In the genomic region with DNA sequence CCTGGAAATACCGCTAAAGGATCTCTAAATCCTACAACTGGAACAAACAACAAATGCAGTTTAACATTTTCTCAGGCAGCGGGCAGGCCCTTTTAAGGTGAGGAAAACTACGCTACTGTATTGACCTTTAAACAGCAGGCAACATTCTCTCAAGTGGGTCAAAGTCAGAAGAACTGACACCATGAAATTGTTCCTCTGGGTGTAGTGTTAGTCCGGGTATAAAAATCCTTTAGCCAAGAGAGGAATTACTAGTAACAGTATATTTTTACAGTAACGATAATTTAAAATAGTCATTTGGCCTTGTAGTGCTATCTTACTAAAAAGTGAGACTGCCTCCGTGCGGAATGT, we compare ENCODE assay signal across 8 mouse cellular contexts. TPM values are rescaled to one million over a fixed set of nuclear protein-coding genes. Genes with fewer than 3 reads are reported as not detected.
DNase-seq lines count a peak whose midpoint lies in the region; ATAC-seq lines count a peak whose summit lies in the region.

No protein-coding gene starts in this region.

- H3K4me2 ChIP-seq in heart, embryonic 14.5 days (ENCODE audit: low read length): peak overlapping the region; percentile 61
- H3K4me2 ChIP-seq in embryonic facial prominence, embryonic 11.5 days (ENCODE audit: low read depth, low read length): peak overlapping the region; percentile 19; the same call in 1 of the 2 replicates
- H3K4me2 ChIP-seq in intestine, embryonic 15.5 days (replicated peaks): peak overlapping the region; percentile 46
- peak overlapping the region; percentile 55 for H3K4me2 ChIP-seq in midbrain, embryonic 16.5 days (ENCODE audit: low read length)

- peak overlapping the region; percentile 15 to 63; a peak in 3 of 4 replicates for H3K4me3 ChIP-seq in heart, embryonic 14.5 days (ENCODE audit: control insufficient read depth in 1 of 2, insufficient read depth in 1 of 2, low read depth in 1 of 2, low read length in 2 of 2)
- H3K4me3 ChIP-seq in embryonic facial prominence, embryonic 11.5 days (ENCODE audit: low read depth, low read length): peak overlapping the region; percentile 95; the same call in 1 of the 2 replicates
- H3K4me3 ChIP-seq in intestine, embryonic 15.5 days (replicated peaks): peak overlapping the region; percentile 74; the same call in 1 of the 2 replicates
- peak overlapping the region; percentile 80 for H3K4me3 ChIP-seq in midbrain, embryonic 16.5 days (ENCODE audit: low read depth, low read length)

- H3K27ac ChIP-seq in heart, embryonic 14.5 days (replicated peaks in 1 of 2; ENCODE audit: control insufficient read depth in 1 of 2, insufficient read depth in 1 of 2, low read depth in 2 of 2, low read length in 2 of 2): peak overlapping the region; percentile 92 to 96
- no peak overlapping the region; the same call in 1 of the 2 replicates for H3K27ac ChIP-seq in embryonic facial prominence, embryonic 11.5 days (replicated peaks; ENCODE audit: low read depth, low read length)
- peak overlapping the region; percentile 49 for H3K27ac ChIP-seq in intestine, embryonic 15.5 days
- H3K27ac ChIP-seq in midbrain, embryonic 16.5 days (ENCODE audit: low read length): peak overlapping the region; percentile 76

- H3K9me3 ChIP-seq in heart, embryonic 14.5 days (ENCODE audit: control insufficient read depth, low read length): no peaks in the 10 kb centered on the region
- H3K9me3 ChIP-seq in embryonic facial prominence, embryonic 11.5 days (replicated peaks; ENCODE audit: control insufficient read depth, low read length): no peaks in the 10 kb centered on the region
- H3K9me3 ChIP-seq in intestine, embryonic 15.5 days: no peaks in the 10 kb centered on the region
- no peaks in the 10 kb centered on the region for H3K9me3 ChIP-seq in midbrain, embryonic 16.5 days (replicated peaks; ENCODE audit: control insufficient read depth, low read length, poor library complexity, severe bottlenecking)

- DNase-seq in heart, postnatal 10 days: no peak
- DNase-seq in embryonic facial prominence, embryonic 11.5 days (ENCODE audit: low spot score): no peak
- DNase-seq in urinary bladder, postnatal 14 days (ENCODE audit: low spot score): no peak
- no peak for DNase-seq in urinary bladder, postnatal 25 days (ENCODE audit: low spot score)
- no peak for DNase-seq in urinary bladder, postnatal 4 days (ENCODE audit: low spot score in 2 of 2)

- peaks cover 0 to 16% of the 10 kb centered on the region in 2 experiments; a peak in 2 of 4 replicates for H3K4me1 ChIP-seq in heart, embryonic 14.5 days (ENCODE audit: control insufficient read depth in 2 of 2, insufficient read depth in 2 of 2, low read length in 2 of 2)
- no peaks in the 10 kb centered on the region for H3K4me1 ChIP-seq in embryonic facial prominence, embryonic 11.5 days (ENCODE audit: control insufficient read depth, insufficient read depth, low read length)
- H3K4me1 ChIP-seq in intestine, embryonic 15.5 days (replicated peaks): no peaks in the 10 kb centered on the region
- H3K4me1 ChIP-seq in midbrain, embryonic 16.5 days (ENCODE audit: control insufficient read depth, insufficient read depth, low read length): peaks cover 21% of the 10 kb centered on the region

- peak overlapping the region; percentile 64 for H3K9ac ChIP-seq in heart, embryonic 14.5 days (ENCODE audit: low read length)
- H3K9ac ChIP-seq in embryonic facial prominence, embryonic 11.5 days (replicated peaks; ENCODE audit: low read length): no peak overlapping the region; the same call in 1 of the 2 replicates
- H3K9ac ChIP-seq in intestine, embryonic 15.5 days: no peak overlapping the region
- no peak overlapping the region; the same call in 1 of the 2 replicates for H3K9ac ChIP-seq in midbrain, embryonic 16.5 days (ENCODE audit: low read depth, low read length)

- 5% methylated on average over 7 of the region's 7 CpGs for WGBS in heart, embryonic 14.5 days
- 7% methylated on average over 7 of the region's 7 CpGs for WGBS in embryonic facial prominence, embryonic 11.5 days
- 6% methylated on average over 7 of the region's 7 CpGs for WGBS in intestine, embryonic 15.5 days
- WGBS in midbrain, embryonic 16.5 days: 9% methylated on average over 7 of the region's 7 CpGs

- H3K36me3 ChIP-seq in heart, embryonic 14.5 days (ENCODE audit: control insufficient read depth, insufficient read depth, low read length): peaks cover 26% of the 10 kb centered on the region
- H3K36me3 ChIP-seq in embryonic facial prominence, embryonic 11.5 days (replicated peaks; ENCODE audit: control insufficient read depth, insufficient read depth, low read depth, low read length): peaks cover 4% of the 10 kb centered on the region
- H3K36me3 ChIP-seq in intestine, embryonic 15.5 days: peaks cover 8% of the 10 kb centered on the region; the same call in 1 of the 2 replicates
- H3K36me3 ChIP-seq in midbrain, embryonic 16.5 days (ENCODE audit: control insufficient read depth, insufficient read depth, low read length): peaks cover 12% of the 10 kb centered on the region

- intact Hi-C loops in heart, postnatal 10 days (cut with DNase I): loop anchor here (2.0 kb wide), 2 partner anchors 25 to 47 kb away; a partner anchor contains a TSS

- no peak; the same call in 1 of the 2 replicates for ATAC-seq in heart, embryonic 14.5 days (ENCODE audit: insufficient number of reproducible peaks, insufficient read depth, low FRiP score, low read depth)
- peak; percentile 11; the same call in 1 of the 2 replicates for ATAC-seq in embryonic facial prominence, embryonic 11.5 days (replicated peaks; ENCODE audit: insufficient number of reproducible peaks, low FRiP score, low TSS enrichment, low read depth)
- ATAC-seq in intestine, embryonic 15.5 days: peak; percentile 64
- ATAC-seq in midbrain, embryonic 16.5 days: peak; percentile 37

- no peaks in the 10 kb centered on the region for H3K27me3 ChIP-seq in heart, embryonic 14.5 days (ENCODE audit: control insufficient read depth, insufficient read depth, low read length)
- H3K27me3 ChIP-seq in embryonic facial prominence, embryonic 11.5 days (ENCODE audit: control insufficient read depth, insufficient read depth, low read length): no peaks in the 10 kb centered on the region
- no peaks in the 10 kb centered on the region for H3K27me3 ChIP-seq in intestine, embryonic 15.5 days (replicated peaks)
- no peaks in the 10 kb centered on the region for H3K27me3 ChIP-seq in midbrain, embryonic 16.5 days (ENCODE audit: control insufficient read depth, insufficient read depth, low read depth, low read length)

RNA-seq across cellular contexts. Expression of a gene that starts 24.4 kb away (rescaled TPM):
- 36.9 and 39.7 TPM in 2 replicates for polyA plus RNA-seq in heart, embryonic 14.5 days (2014; fragmentation: Nextera tagmentation; extraction: Ambion mirVana)
- 10 to 100 TPM in 1 of 2 experiments, 1 to 10 TPM in 1; 8.8 to 11.4 TPM for total RNA-seq in heart, postnatal 10 days (2021)
- 104 and 114 TPM in 2 replicates for polyA plus RNA-seq in embryonic facial prominence, embryonic 11.5 days (2014; fragmentation: Nextera tagmentation; extraction: Ambion mirVana)
- 56.6 and 65.4 TPM in 2 replicates for polyA plus RNA-seq in intestine, embryonic 15.5 days (2015; fragmentation: Nextera tagmentation; extraction: Ambion mirVana)
- 7.1 and 9.6 TPM in 2 replicates for polyA plus RNA-seq in midbrain, embryonic 16.5 days (2015; fragmentation: Nextera tagmentation; extraction: Ambion mirVana)

RNA-seq across cellular contexts. Expression of a gene that starts 24.5 kb away (rescaled TPM):
- polyA plus RNA-seq in heart, embryonic 14.5 days (2014; fragmentation: Nextera tagmentation; extraction: Ambion mirVana): 17.7 and 20.7 TPM in 2 replicates
- total RNA-seq in heart, postnatal 10 days (2021): 1 to 10 TPM; 3.7 to 4.4 TPM
- polyA plus RNA-seq in embryonic facial prominence, embryonic 11.5 days (2014; fragmentation: Nextera tagmentation; extraction: Ambion mirVana): 32.1 and 36.0 TPM in 2 replicates
- 21.0 and 22.8 TPM in 2 replicates for polyA plus RNA-seq in intestine, embryonic 15.5 days (2015; fragmentation: Nextera tagmentation; extraction: Ambion mirVana)
- polyA plus RNA-seq in midbrain, embryonic 16.5 days (2015; fragmentation: Nextera tagmentation; extraction: Ambion mirVana): 3.4 and 3.7 TPM in 2 replicates

RNA-seq across cellular contexts. Expression of a gene that starts 46.2 kb away (rescaled TPM):
- 46.4 and 48.7 TPM in 2 replicates for polyA plus RNA-seq in heart, embryonic 14.5 days (2014; fragmentation: Nextera tagmentation; extraction: Ambion mirVana)
- 100 to 1,000 TPM in 1 of 2 experiments, 10 to 100 TPM in 1; 97.5 to 100 TPM for total RNA-seq in heart, postnatal 10 days (2021)
- 73.6 and 74.4 TPM in 2 replicates for polyA plus RNA-seq in embryonic facial prominence, embryonic 11.5 days (2014; fragmentation: Nextera tagmentation; extraction: Ambion mirVana)
- 53.6 and 54.9 TPM in 2 replicates for polyA plus RNA-seq in intestine, embryonic 15.5 days (2015; fragmentation: Nextera tagmentation; extraction: Ambion mirVana)
- 58.4 and 59.6 TPM in 2 replicates for polyA plus RNA-seq in midbrain, embryonic 16.5 days (2015; fragmentation: Nextera tagmentation; extraction: Ambion mirVana)

RNA-seq across cellular contexts. Expression of a gene that starts 46.3 kb away (rescaled TPM):
- polyA plus RNA-seq in heart, embryonic 14.5 days (2014; fragmentation: Nextera tagmentation; extraction: Ambion mirVana): 0.04 and 0.14 TPM in 2 replicates
- total RNA-seq in heart, postnatal 10 days (2021): under 1 TPM; 0.07 to 0.37 TPM
- polyA plus RNA-seq in embryonic facial prominence, embryonic 11.5 days (2014; fragmentation: Nextera tagmentation; extraction: Ambion mirVana): 0.40 and 0.48 TPM in 2 replicates
- polyA plus RNA-seq in intestine, embryonic 15.5 days (2015; fragmentation: Nextera tagmentation; extraction: Ambion mirVana): 0.18 and 0.25 TPM in 2 replicates
- 1.0 TPM in 2 replicates for polyA plus RNA-seq in midbrain, embryonic 16.5 days (2015; fragmentation: Nextera tagmentation; extraction: Ambion mirVana)

Comparison
In these comparisons a context has a peak if more than half of its experiments do, and no peak if none do; other contexts are left out.
1. H3K4me3 ChIP-seq: peak in every context shown above with its lines; median percentile 95 in embryonic facial prominence, embryonic 11.5 days; 80 in midbrain, embryonic 16.5 days; 74 in intestine, embryonic 15.5 days; 39 in heart, embryonic 14.5 days.